Mouse (Mus musculus) cerebellum, adult 2 months (tissue): ENCODE data around the gene Six4.

Experiments used
- CTCF ChIP-seq: fragments of 200-500 bp; IDR thresholded peaks from 2 replicates; pipeline ENCODE4 v1.5.1; 2011; ENCODE audit warnings: low read depth, mild to moderate bottlenecking, control low read depth, low read length, moderate library complexity, borderline replicate concordance; ENCODE audit not compliant: insufficient read depth
- POLR2A ChIP-seq: fragments of 200-500 bp; IDR thresholded peaks from 2 replicates; pipeline ENCODE4 v1.6.1; 2011; ENCODE audit warnings: low read length, control low read depth, borderline replicate concordance; ENCODE audit not compliant: insufficient read depth

- no peak for TF ChIP-seq CTCF
- TF ChIP-seq POLR2A = no peak
Observed at GRCm38 (mm10) chr12:73094605-73095004, 18.7 kb downstream of the Six4 start.
